Mouse (Mus musculus) heart, postnatal 14 days (tissue): ENCODE results near the gene Gm10061. TPM values are rescaled to one million over a fixed set of nuclear protein-coding genes. Genes with fewer than 3 reads are reported as not detected.
"Not testable (repeated sequence)": the region's sequence is repeated elsewhere in the genome, so short reads cannot be mapped to it uniquely, and the experiment has no call there.

Experiments
- DNase-seq, 2 experiments: peaks; one replicate each; pipeline ENCODE4 v3.0.0; 2021 to 2022
- intact Hi-C: fragments of 180-260 bp; cut with DNase I; formaldehyde crosslinking; loops from one replicate; pipeline ENCODE4 v1.15.1; 2025
- long read RNA-seq, 2 experiments: library from polyadenylated mRNA; stranded (forward); transcript quantifications; one replicate each; pipeline ENCODE4 v2.0.0; 2021
- total RNA-seq, 2 experiments: library from RNA; stranded (reverse); gene quantifications; 2 replicates each; pipeline ENCODE4 v1.2.3; 2021

The Gm10061 gene
- total RNA-seq = not detected
- long read RNA-seq, experiment 1 = 0 reads
- long read RNA-seq, experiment 2 = 0 reads

DNA sequence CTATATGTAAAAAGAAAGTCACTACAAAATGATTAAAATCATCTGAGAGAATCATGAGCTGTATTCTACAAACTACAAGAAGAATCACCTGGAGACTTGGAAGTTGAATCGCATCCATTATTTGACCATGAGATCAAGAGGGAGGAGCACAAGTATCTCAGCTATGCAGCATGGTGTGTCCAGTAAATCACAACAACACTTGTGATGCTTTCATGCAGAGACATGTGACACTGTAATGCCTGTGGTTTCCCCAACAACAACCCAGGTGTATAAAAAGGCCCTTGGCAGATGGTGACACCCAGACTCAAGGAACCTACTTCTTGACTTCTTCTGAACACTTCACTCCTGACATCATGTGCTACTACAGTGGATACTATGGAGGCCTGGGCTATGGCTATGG, at the start of gene Gm10061:
Gene Gm10061, plus strand, starts transcription at position 301 of the 400 bp plus-strand sequence.
- DNase-seq = no peak
- intact Hi-C loops = no loop called here

DNA sequence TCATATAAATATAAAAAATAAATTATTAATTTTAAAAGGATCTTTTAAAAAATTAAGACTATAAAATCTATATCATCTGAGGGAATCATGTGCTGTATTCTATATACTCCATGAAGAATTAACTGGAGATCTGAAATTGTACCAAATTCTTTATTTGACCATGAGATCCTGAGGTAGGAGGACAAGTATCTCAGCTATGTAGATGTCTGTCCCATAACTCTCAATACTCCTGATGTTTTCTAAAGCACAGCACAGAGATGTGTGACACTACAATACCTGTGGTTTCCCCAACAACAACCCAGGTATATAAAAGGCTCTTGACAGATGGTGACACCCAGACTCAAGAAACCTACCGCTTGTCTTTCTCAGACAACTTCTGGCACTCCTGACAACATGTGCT, 10.3 kb upstream of the Gm10061 start, which contains the start of gene Gm6358:
Gene Gm6358, plus strand, starts transcription at position 301 of the 400 bp plus-strand sequence.
- intact Hi-C loops = no loop called here
- DNase-seq = no peak

DNA sequence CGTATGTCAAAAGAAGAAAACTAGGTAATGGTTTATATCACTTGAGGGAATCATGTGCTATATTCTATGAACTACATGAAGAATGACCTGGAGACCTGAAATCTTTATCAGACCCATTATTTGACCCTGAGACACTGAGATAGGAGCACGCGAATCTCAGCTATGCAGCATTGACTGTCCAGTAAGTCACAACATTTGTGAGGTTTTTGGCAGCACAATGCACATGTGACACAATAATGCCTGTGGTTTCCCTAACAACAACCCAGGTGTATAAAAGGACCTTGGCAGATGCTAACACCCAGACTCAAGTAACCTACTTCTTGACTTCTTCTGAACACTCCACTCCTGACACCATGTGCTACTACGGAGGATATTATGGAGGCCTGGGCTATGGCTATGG, 6.8 kb downstream of the Gm10061 start, which contains the start of gene Gm9789:
Gene Gm9789, plus strand, starts transcription at position 301 of the 400 bp plus-strand sequence.
- intact Hi-C loops = no loop called here
- DNase-seq = no peak

DNA sequence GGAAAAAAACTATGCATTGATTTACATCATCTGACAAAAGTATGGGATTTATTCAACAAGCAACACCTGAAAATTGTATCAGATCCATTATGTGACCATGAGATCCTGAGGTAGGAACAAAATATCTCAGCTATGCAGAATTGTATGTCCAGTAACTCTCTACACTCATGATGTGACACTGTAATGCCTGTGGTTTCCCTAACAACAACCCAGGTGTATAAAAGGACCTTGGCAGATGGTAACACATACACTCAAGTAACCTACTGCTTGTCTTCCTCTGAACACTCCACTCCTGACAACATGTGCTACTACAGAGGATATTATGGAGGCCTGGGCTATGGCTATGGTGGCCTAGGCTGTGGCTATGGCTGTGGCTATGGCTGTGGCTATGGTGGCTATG, 18.3 kb downstream of the Gm10061 start, which contains the start of gene Gm7735:
Gene Gm7735, plus strand, starts transcription at position 301 of the 400 bp plus-strand sequence.
- DNase-seq, intact Hi-C loops: not testable (repeated sequence)

DNA sequence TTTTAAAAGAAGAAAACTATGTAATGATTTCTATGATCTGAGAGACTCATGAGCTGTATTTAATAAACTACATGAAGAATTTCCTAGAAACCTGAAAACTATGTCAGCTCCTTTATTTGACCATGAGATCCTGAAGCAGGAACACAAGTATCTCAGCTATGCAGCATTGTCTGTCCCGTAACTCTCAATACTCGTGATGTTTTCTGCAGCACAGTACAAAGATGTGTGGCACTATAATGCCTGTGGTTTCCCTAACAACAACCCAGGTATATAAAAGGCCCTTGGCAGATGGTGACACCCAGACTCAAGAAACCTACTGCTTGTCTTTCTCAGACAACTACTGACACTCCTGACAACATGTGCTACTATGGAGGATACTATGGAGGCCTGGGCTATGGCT, 23.5 kb downstream of the Gm10061 start, which contains the start of gene 1110057P08Rik:
Gene 1110057P08Rik, plus strand, starts transcription at position 301 of the 400 bp plus-strand sequence.
- intact Hi-C loops = no loop called here
- no peak for DNase-seq

DNA sequence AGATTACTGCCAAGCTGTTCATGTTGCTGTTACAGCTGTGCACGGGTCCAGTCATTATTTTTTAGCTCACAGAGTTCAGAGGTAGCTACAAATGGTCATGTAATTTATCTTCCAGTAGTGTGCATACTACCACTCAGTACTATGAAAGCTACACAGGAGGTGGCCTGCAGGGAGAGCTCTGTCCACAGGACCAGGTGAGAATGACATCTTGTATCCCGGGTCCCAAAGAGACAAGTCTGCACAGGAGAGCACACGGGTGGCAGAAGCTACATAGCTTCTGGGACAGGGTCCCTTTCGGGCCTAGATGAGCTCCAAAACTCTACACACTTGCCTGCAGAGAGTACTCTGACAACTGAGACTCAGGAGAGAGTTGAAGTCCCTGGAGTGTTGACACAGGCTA, 37.7 kb downstream of the Gm10061 start:
- intact Hi-C loops = no loop called here
- DNase-seq = no peak

Other genes with a start within 250 kb of the Gm10061 start
- not detected for gene Krtap19-9b, start 218.8 kb upstream of the Gm10061 start, total RNA-seq
- gene Krtap16-3, start 188.2 kb upstream of the Gm10061 start, total RNA-seq = not detected
- not detected for gene Krtap22-2, start 140.3 kb upstream of the Gm10061 start, total RNA-seq
- gene Gm10229, start 135.8 kb upstream of the Gm10061 start, total RNA-seq = not detected
- not detected for gene Krtap6-1, start 119.4 kb upstream of the Gm10061 start, total RNA-seq
- gene Gm10228, start 109.6 kb upstream of the Gm10061 start, total RNA-seq = not detected
- not detected for gene Krtap6-5, start 103.2 kb upstream of the Gm10061 start, total RNA-seq
- not detected for gene 1110025L11Rik, start 87.1 kb upstream of the Gm10061 start, total RNA-seq
- gene Krtap6-3, start 67.1 kb upstream of the Gm10061 start, total RNA-seq = not detected
- not detected for gene Gm6358, start 10.2 kb upstream of the Gm10061 start, total RNA-seq
- not detected for gene Gm9789, start 6.9 kb downstream of the Gm10061 start, total RNA-seq
- gene Gm7735, start 18.4 kb downstream of the Gm10061 start, total RNA-seq = not detected
- gene 1110057P08Rik, start 23.6 kb downstream of the Gm10061 start, total RNA-seq = not detected
- not detected for gene Krtap20-2, start 54.8 kb downstream of the Gm10061 start, total RNA-seq